Mouse (Mus musculus) liver, embryonic 14.5 days (tissue): ENCODE measurements at regions not wholly inside any gene's neighbourhood (a gene's known extent, or its start where the extent isn't known, plus 50 kb on each side); places are given as distances from the start of the nearest gene placed in this dataset.

ENCODE experiments used
- CTCF ChIP-seq: IDR thresholded peaks from 2 replicates; pipeline ENCODE4 v1.5.1; 2016; ENCODE audit warnings: antibody characterized with exemption, low read depth, control low read depth
- EP300 ChIP-seq: IDR thresholded peaks from 2 replicates; pipeline ENCODE4 v1.6.1; 2016; ENCODE audit warnings: antibody characterized with exemption, low read depth

DNA sequence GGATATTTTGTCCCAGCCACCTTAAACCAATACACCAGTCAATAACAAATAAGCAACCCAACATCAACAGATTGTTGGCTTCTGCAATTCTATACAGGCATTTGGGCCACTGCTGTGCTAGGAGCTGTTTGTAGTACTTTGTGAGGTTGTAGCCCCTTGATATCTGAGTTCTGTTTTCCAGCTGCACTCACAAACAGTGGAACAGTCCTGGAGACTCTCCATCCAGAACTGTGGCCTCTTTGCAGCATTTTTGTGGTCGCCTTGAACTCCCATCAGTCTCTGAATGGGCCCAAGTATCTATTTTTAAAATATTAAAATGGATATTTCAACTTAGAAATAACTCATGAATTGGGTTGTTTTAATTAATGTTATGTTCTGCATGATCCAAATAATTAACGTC, 205.2 kb upstream of the Thbs1 start:
- TF ChIP-seq CTCF, result no peak
- TF ChIP-seq EP300, result no peak
